Mouse (Mus musculus): Measurements from ENCODE around the gene Sdk1.

Sdk1 gene

GRCm38 (mm10) chr5:141240841-141241543 is at the start of gene Sdk1:
Sdk1 (plus strand) TSS chr5:141241490.
- DNase-seq (ENCODE audit: low spot score in 2 of 2), result peak; percentile 92 to 94

- no peak for DNase-seq (ENCODE audit: low spot score in 2 of 2)
Measured at GRCm38 (mm10) chr5:141197278-141197677, 44.0 kb upstream of the Sdk1 start.

GRCm38 (mm10) chr5:141202276-141203065 is 38.8 kb upstream of the Sdk1 start:
- no peak for DNase-seq (ENCODE audit: low spot score in 2 of 2)

- no peak for DNase-seq (ENCODE audit: low spot score in 2 of 2)
Measured at GRCm38 (mm10) chr5:141207061-141207460, 34.2 kb upstream of the Sdk1 start.

GRCm38 (mm10) chr5:141225243-141225642 is 16.0 kb upstream of the Sdk1 start:
- no peak for DNase-seq (ENCODE audit: low spot score in 2 of 2)

- DNase-seq (ENCODE audit: low spot score in 2 of 2), result no peak
Measured at GRCm38 (mm10) chr5:141234326-141234725, 7.0 kb upstream of the Sdk1 start.

GRCm38 (mm10) chr5:141239401-141239800 is 1.9 kb upstream of the Sdk1 start:
- peak in 1 of 2 experiments; percentile 29 for DNase-seq (ENCODE audit: low spot score in 2 of 2)

- DNase-seq (ENCODE audit: low spot score in 2 of 2), result no peak
Measured at GRCm38 (mm10) chr5:141240441-141240840, 849 bp upstream of the Sdk1 start.

- no peak for DNase-seq (ENCODE audit: low spot score in 2 of 2)
Measured at GRCm38 (mm10) chr5:141241645-141242284, 475 bp downstream of the Sdk1 start.

GRCm38 (mm10) chr5:141243253-141243965 is 2.1 kb downstream of the Sdk1 start:
- peak; percentile 13 to 17 for DNase-seq (ENCODE audit: low spot score in 2 of 2)

- no peak for DNase-seq (ENCODE audit: low spot score in 2 of 2)
Measured at GRCm38 (mm10) chr5:141264253-141264652, 23.0 kb downstream of the Sdk1 start.

GRCm38 (mm10) chr5:141277112-141277511 is 35.8 kb downstream of the Sdk1 start:
- DNase-seq (ENCODE audit: low spot score in 2 of 2), result no peak

GRCm38 (mm10) chr5:141281751-141282150 is 40.5 kb downstream of the Sdk1 start:
- DNase-seq (ENCODE audit: low spot score in 2 of 2), result no peak

- no peak for DNase-seq (ENCODE audit: low spot score in 2 of 2)
Measured at GRCm38 (mm10) chr5:141289611-141290010, 48.3 kb downstream of the Sdk1 start.

- no peak for DNase-seq (ENCODE audit: low spot score in 2 of 2)
Measured at GRCm38 (mm10) chr5:141295240-141295639, 54.0 kb downstream of the Sdk1 start.

GRCm38 (mm10) chr5:141302287-141302694 is 61.0 kb downstream of the Sdk1 start:
- DNase-seq (ENCODE audit: low spot score in 2 of 2), result peak; percentile 6 to 13

GRCm38 (mm10) chr5:141303746-141304145 is 62.5 kb downstream of the Sdk1 start:
- DNase-seq (ENCODE audit: low spot score in 2 of 2), result no peak

- DNase-seq (ENCODE audit: low spot score in 2 of 2), result no peak
Measured at GRCm38 (mm10) chr5:141304706-141305105, 63.4 kb downstream of the Sdk1 start.

GRCm38 (mm10) chr5:141310641-141311040 is 69.4 kb downstream of the Sdk1 start:
- DNase-seq (ENCODE audit: low spot score in 2 of 2), result no peak

GRCm38 (mm10) chr5:141311801-141312200 is 70.5 kb downstream of the Sdk1 start:
- DNase-seq (ENCODE audit: low spot score in 2 of 2), result no peak

- no peak for DNase-seq (ENCODE audit: low spot score in 2 of 2)
Measured at GRCm38 (mm10) chr5:141312305-141312704, 71.0 kb downstream of the Sdk1 start.

- DNase-seq (ENCODE audit: low spot score in 2 of 2), result no peak
Measured at GRCm38 (mm10) chr5:141317095-141317494, 75.8 kb downstream of the Sdk1 start.

Data from urinary bladder, postnatal 36 days (tissue).